Mouse (Mus musculus) cortical plate, adult 2 months (tissue): ENCODE data around the gene Olfr745. TPM values are rescaled to one million over a fixed set of nuclear protein-coding genes. Genes with fewer than 3 reads are reported as not detected.

ENCODE experiments used
- H3K27ac ChIP-seq: fragments of 200-500 bp; 2 replicates; pipeline ENCODE4 v1.5.1; 2012; ENCODE audit warnings: low read length, control low read depth, inconsistent platforms; ENCODE audit not compliant: insufficient read depth
- H3K4me1 ChIP-seq: fragments of 200-500 bp; 2 replicates; pipeline ENCODE4 v1.6.1; 2011; ENCODE audit warnings: low read length; ENCODE audit not compliant: control insufficient read depth, insufficient read depth
- H3K4me3 ChIP-seq: fragments of 200-500 bp; 2 replicates; pipeline ENCODE4 v1.5.1; 2011; ENCODE audit warnings: mild to moderate bottlenecking, low read length, control low read depth; ENCODE audit not compliant: insufficient read depth
- CTCF ChIP-seq: fragments of 200-500 bp; IDR thresholded peaks from 2 replicates; pipeline ENCODE4 v1.5.1; 2011; ENCODE audit warnings: mild to moderate bottlenecking, control low read depth, low read length; ENCODE audit not compliant: insufficient read depth; ENCODE audit errors: extremely low read depth
- POLR2A ChIP-seq: fragments of 200-500 bp; IDR thresholded peaks from 2 replicates; pipeline ENCODE4 v1.6.1; 2011; ENCODE audit warnings: mild to moderate bottlenecking, low read length, control low read depth; ENCODE audit not compliant: insufficient read depth; ENCODE audit errors: extremely low read depth
- polyA plus RNA-seq: library from polyadenylated mRNA; depleted of rRNA; stranded (reverse); fragments of >200 nt; gene quantifications from 2 replicates; pipeline ENCODE4 v1.2.3, GENCODE M21; 2012; rRNA removed

The Olfr745 gene
- polyA plus RNA-seq: not detected in 2 replicates

GRCm38 (mm10) chr14:50639088-50639487 lies at the start of gene Olfr745:
Olfr745 (plus strand) TSS chr14:50639388.
- TF ChIP-seq CTCF (no peak), POLR2A (no peak)
- H3K27ac ChIP-seq: no peak within 1 kb of the TSS
- no peak within 1 kb of the TSS for H3K4me3 ChIP-seq
- H3K4me1 ChIP-seq: no peaks in the 10 kb centered on the region

DNA sequence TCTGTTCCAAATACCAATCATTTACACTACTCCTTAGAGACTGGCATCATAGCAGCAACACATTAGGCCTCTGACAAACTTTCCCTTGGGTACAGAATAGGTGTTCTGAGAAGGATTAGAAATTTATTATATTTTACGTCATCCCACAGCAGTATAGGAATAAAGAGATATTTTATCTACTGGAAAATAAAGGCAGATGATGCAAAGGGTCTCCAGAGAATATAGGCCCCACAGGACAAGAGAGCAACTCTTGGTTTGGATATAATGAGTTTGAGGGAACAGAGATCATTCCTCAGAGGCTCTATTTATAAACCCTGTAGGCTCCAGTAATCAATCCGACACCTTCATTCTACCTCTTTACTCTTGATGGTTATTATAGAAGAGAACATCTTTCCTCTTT lies 24.6 kb upstream of the Olfr745 start, which contains the start of gene Olfr744:
Gene Olfr744, plus strand, starts transcription at position 301 of the 400 bp plus-strand sequence.
- no peaks in the 10 kb centered on the region for H3K4me1 ChIP-seq
- no peak within 1 kb of the TSS for H3K27ac ChIP-seq
- TF ChIP-seq POLR2A (no peak), CTCF (no peak)
- H3K4me3 ChIP-seq: no peak within 1 kb of the TSS

DNA sequence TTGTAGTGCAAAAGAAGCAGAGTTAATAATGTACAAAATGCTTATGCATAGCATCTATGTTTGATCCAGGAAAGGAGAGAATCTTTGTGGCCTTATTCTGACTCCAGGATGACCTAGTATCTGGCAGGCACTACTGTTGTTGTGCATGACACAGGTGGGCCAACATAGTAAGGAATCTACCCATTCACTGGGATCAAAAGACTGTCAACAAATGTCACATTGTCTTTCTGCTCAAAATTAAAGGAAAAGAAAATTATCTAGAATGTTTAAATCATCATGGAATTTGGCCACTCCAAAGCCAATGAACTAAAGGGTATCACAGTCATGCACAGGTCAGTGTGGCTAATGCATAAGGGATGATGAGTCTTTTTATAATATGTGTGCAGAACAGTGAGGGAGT lies 7.6 kb downstream of the Olfr745 start, which contains the start of gene Olfr746:
Gene Olfr746, plus strand, starts transcription at position 301 of the 400 bp plus-strand sequence.
- TF ChIP-seq POLR2A (no peak), CTCF (no peak)
- Histone ChIP-seq H3K27ac (no peak within 1 kb of the TSS), H3K4me1 (no peaks in the 10 kb centered on the region), H3K4me3 (no peak within 1 kb of the TSS)

- no peak within 1 kb of the TSS for H3K4me3 ChIP-seq
- H3K4me1 ChIP-seq: no peaks in the 10 kb centered on the region
- no peak within 1 kb of the TSS for H3K27ac ChIP-seq
- TF ChIP-seq POLR2A (no peak), CTCF (no peak)
Observed at GRCm38 (mm10) chr14:50693106-50693505, 53.9 kb downstream of the Olfr745 start, which contains the start of gene Olfr747. Olfr747 (minus strand) TSS chr14:50693206.

Other genes starting within 250 kb of the Olfr745 start
- not detected in 2 replicates for gene Olfr738, start 231.8 kb upstream of the Olfr745 start, polyA plus RNA-seq
- gene Olfr739, start 220.8 kb upstream of the Olfr745 start, polyA plus RNA-seq: not detected in 2 replicates
- not detected in 2 replicates for gene Olfr740, start 193.8 kb upstream of the Olfr745 start, polyA plus RNA-seq
- gene Olfr741, start 166.7 kb upstream of the Olfr745 start, polyA plus RNA-seq: not detected in 2 replicates
- gene Olfr742, start 135.8 kb upstream of the Olfr745 start, polyA plus RNA-seq: not detected in 2 replicates
- gene Olfr743, start 117.5 kb upstream of the Olfr745 start, polyA plus RNA-seq: not detected in 2 replicates
- gene Olfr744, start 24.5 kb upstream of the Olfr745 start, polyA plus RNA-seq: not detected in 2 replicates
- not detected in 2 replicates for gene Olfr746, start 7.7 kb downstream of the Olfr745 start, polyA plus RNA-seq
- not detected in 2 replicates for gene Olfr747, start 53.8 kb downstream of the Olfr745 start, polyA plus RNA-seq
- not detected in 2 replicates for gene Olfr748, start 68.0 kb downstream of the Olfr745 start, polyA plus RNA-seq
- gene Olfr749, start 105.7 kb downstream of the Olfr745 start, polyA plus RNA-seq: not detected in 2 replicates
- gene Ttc5, start 146.1 kb downstream of the Olfr745 start, polyA plus RNA-seq: 59.4 and 63.3 TPM in 2 replicates
- not detected in 2 replicates for gene Ccnb1ip1, start 168.3 kb downstream of the Olfr745 start, polyA plus RNA-seq
- 49.2 and 58.6 TPM in 2 replicates for gene Parp2, start 168.5 kb downstream of the Olfr745 start, polyA plus RNA-seq
- 4.4 and 4.6 TPM in 2 replicates for gene Tep1, start 231.2 kb downstream of the Olfr745 start, polyA plus RNA-seq